Mouse (Mus musculus): ENCODE data around the gene Kif1b.

Kif1b gene

DNA sequence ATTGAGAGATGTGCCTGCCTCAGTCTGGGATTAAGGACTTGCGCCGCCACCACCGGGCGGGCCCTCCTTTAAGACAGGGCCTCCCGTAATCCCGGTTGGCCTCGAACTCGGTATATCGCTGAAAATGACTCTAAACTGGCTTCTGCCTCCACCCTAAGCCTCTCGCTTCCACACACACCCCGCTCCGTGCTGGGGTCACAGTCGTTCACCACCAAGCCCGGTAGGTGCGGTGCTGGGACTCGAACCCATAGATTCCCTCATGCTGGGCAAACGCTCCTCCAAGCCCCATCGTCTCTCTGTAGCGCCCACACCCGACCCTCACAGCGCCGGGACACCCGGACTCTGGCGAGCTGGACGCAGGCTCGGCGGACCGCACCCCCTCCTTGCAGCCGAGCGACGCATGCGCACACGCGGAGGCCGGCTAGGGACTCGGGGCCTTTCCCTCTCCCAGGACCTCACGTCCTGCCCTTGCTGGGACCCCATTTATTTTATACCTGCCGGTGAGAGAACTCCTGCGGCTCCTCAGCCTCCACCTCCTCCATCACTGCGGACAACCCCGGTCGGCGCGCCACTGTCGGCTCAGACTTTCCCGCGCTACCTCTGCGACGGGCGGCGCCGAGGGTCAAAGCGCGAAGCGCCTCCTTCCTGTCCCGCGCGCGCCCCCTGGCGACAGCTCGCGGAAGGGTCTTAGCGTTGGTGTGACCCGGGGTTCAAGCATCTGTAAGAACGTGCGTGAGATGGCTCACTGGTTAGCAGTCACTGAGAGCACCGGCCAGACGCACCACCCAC, 170.3 kb downstream of the Kif1b start, which contains the start of gene Cenps:
TSS of gene Cenps (minus strand) at position 648 of the 789 bp plus-strand sequence.
- peak; percentile 80 to 82 for DNase-seq (ENCODE audit: low spot score in 2 of 2)

DNA sequence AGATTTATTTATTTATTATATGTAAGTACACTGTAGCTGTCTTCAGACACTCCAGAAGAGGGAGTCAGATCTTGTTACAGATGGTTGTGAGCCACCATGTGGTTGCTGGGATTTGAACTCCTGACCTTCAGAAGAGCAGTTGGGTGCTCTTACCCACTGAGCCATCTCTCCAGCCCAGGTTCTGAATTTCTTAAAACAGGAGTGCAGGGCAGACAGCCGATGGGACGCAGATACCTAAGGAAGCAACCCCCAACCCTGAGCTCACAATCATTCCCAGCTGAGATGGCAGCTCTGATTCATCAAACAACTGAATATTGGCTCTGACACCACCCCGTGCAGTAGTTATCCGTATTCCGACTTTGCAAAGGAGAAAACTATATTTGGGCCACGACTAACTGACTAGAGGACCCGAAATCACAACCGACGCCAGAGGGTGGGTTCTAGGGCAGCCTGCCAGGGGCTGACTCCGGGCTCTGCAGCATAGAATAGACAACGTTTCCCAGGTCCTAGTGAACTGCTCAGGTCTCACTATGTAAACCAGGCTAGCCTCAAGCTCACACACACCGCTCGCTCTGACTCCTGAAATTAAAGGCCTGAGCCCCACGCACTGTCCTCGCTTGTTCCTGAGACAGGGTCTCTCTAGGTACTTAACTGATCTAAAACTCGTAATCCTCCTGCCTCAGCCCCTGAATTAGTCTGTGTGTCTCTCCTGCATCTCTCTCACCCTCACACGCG, 171.2 kb downstream of the Kif1b start:
- DNase-seq (ENCODE audit: low spot score in 2 of 2), result no peak

DNA sequence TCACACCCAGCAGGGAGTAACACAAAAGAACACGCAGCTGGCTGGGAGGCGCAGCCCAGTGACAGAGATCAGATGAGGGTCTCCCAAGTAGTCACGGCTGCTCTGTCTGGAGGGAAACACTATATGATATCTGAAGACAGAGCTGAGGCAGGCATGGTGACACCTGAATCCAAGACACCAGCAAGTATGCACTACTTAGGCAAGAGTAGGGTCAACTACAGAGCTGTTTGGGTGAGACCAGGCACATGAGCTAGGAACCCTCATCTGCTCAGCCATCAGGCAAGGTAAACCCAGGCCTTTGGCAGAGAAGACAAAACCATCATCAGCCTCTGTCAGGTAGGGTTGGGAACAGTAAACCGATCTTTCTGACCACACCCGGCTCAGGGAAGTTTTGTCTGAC, 174.1 kb downstream of the Kif1b start:
- DNase-seq (ENCODE audit: low spot score in 2 of 2), result no peak

DNA sequence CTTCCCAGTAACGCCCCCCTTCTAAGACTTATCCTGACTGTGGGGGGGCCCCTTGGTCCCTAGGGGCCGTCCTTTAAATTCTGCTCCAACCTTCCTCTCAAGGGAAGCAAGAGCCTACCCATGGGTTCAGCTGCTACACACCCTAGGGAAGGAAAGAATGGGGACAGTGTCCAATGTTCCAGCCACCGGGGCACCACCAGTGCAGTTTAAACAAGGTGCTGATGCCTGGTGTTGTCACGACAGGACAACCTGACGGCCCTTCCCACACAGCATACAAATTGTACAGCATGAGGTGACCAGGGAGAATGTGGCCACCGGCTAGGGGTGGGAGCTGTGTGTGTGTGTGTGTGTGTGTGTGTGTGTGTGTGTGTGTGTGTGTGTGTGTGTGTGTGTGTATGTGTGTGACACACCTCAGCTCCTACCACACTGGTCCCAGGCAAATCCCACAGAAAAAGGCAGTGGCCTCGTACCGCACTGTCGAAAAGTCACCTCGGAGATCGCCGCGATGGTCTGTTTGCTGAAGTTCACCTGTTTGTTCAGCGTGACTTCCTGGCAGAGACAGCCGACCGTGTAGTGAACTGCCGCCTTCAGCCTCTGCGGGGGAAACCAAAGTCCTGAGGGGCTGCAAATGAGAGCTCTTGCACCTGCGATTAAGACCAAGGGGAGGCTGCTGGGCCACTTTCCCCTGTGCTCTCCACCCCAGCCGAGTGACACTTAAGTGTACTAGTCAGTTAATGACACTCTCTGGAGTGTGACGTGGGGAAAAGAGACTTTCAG, 175.5 kb downstream of the Kif1b start:
- no peak for DNase-seq (ENCODE audit: low spot score in 2 of 2)

DNA sequence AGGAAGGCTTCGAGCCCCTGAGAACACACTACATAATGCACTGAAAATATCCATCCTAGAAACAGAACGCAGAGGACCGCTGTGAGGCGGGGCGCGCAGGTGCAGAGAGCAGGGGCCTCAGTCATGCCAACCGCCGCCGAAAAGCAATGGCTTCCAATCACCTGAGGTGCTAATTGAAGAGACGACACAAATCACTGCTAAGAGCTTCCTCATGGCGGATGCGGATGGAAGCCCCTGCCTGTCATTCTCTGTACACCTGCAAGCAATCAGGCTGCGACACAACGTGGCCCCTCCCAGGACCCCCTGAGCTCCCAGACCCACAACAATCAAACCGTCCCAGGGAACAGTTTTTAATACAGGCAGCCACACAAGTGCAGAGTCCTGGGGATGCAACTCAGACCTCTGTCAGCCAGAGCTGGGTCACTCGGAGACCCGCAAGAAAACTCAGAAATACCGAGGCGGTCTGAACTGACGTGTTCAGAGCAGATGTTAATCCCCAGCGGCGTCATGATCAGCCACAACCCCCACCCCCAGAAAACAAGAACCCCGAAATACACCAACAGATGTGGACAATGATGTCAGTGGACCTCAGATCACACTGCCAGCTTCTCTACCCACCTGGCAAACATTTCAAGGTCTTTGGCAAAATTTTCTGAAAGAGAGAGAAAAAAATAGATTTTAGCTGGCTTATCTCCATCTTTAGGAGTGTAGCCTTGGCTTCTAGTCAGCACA, 176.3 kb downstream of the Kif1b start:
- DNase-seq (ENCODE audit: low spot score in 2 of 2), result no peak

DNA sequence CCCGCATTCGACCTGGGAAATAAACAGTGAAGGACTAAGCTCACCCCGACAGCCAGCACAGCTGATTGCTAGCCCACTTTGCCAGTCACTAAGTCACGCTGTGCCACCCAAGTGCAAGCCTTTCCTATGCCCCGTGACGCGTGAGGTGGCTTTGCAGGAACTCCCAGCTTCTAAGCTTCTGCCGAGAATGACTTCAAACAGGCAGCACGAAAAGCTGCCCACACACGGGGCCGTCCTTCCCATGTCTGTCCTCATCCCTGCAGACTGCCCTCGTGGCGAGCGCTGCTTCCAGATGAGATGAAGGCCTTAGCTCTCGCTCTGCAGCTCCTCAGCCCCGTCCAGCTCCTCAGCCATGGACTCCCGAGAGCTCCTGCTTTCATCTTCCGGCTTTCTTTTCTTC, 179.0 kb downstream of the Kif1b start:
- DNase-seq (ENCODE audit: low spot score in 2 of 2), result peak in 1 of 2 experiments; percentile 30

DNA sequence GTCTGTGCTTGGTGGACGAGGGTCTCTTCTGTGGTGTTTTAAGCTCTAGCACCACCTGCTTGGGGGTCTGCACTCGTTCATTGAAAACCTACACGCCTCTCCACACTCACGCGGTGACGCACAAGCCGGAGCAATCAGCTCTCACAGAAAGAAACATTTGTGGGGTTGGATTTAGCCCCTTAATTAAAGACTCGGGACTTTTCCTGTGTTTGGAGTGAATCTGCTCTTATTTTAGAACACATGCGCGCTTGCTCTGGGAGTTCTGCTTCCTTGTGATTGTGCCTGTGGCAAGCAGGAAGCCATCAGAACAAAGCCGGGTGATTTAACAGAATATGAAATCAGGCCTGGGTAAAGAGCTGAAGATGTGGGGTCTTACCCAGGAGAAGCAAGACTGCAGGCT, 180.8 kb downstream of the Kif1b start, which contains the start of gene Cort:
TSS of gene Cort (minus strand) at position 101 of the 400 bp plus-strand sequence.
- no peak for DNase-seq (ENCODE audit: low spot score in 2 of 2)

Measured in right cerebral cortex, postnatal 36 days (tissue).